Mouse (Mus musculus): ENCODE measurements around the gene Clock. TPM values are rescaled to one million over a fixed set of nuclear protein-coding genes. Genes with fewer than 3 reads are reported as not detected.

Clock gene
- total and polyA plus RNA-seq, 3 experiments: 11.1 to 35.3 (median 29.4) TPM

DNA sequence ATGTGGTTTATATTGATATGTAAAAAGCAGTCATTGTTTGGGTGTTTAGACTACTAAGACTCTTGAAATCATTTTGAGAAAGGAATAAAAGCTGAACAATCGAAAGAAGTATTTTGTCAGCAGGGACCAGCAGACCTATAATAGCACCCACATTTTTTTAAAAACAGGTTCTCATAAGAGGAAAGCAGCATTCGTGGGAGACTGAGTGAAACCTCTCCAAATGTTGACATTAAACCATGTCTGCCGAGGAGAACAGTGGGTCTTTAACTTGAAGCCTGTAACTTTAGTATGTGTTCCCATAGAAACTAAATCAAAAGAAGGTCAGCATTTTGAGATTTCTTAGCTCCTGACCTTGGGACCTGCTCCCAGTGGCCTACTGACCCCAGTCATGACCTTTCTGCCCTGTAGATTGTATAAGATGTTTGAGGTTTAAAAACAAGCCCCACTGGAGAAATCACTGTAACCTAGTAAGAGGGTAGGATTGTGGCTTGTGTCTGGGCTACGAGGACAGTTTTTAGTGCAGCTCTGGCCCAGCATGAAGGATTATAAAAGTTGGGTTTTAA is 140.7 kb downstream of the Clock start:
- intact Hi-C loops (cut with DNase I): no loop called here
- no peak overlapping the region for H3K4me3 ChIP-seq
- TF ChIP-seq CTCF (IDR thresholded peaks at IDR 0.05): no peak
- H3K27me3 ChIP-seq (ENCODE audit: control insufficient read depth, insufficient read depth, low read length): no peaks in the 10 kb centered on the region
- no peak overlapping the region for H3K27ac ChIP-seq
- DNase-seq: no peak
- H3K4me1 ChIP-seq (ENCODE audit: control insufficient read depth, insufficient read depth, low read length): no peaks in the 10 kb centered on the region
- H3K36me3 ChIP-seq (ENCODE audit: control insufficient read depth, insufficient read depth, low read length): no peaks in the 10 kb centered on the region
- 81% methylated on average over 4 of the region's 4 CpGs for WGBS
- no peaks in the 10 kb centered on the region for H3K79me2 ChIP-seq (replicated peaks; ENCODE audit: control insufficient read depth, insufficient read depth, low read length)
- no peak overlapping the region for H3K9ac ChIP-seq (ENCODE audit: low read depth, low read length)

DNA sequence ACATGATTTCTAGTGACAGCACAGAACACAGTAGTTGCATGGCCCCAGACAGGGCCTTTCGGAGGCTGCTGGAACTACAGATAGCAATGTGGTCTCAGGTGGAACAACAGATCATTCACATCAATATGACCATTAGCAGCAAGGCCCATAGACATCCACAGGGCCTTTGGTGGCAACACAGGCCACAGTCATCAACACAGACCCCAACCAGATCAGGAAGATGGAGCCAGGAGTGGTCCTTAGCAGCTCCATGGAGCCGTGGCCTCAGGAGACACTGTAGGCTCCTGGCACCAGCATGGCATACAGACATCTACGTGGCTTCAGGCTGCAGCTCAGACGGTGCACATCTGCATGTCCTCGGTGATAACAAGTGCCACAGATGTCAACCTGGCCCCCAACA is 141.7 kb downstream of the Clock start:
- H3K79me2 ChIP-seq (replicated peaks; ENCODE audit: control insufficient read depth, insufficient read depth, low read length): no peaks in the 10 kb centered on the region
- intact Hi-C loops (cut with DNase I): no loop called here
- 75% methylated on average over 5 of the region's 5 CpGs for WGBS

DNA sequence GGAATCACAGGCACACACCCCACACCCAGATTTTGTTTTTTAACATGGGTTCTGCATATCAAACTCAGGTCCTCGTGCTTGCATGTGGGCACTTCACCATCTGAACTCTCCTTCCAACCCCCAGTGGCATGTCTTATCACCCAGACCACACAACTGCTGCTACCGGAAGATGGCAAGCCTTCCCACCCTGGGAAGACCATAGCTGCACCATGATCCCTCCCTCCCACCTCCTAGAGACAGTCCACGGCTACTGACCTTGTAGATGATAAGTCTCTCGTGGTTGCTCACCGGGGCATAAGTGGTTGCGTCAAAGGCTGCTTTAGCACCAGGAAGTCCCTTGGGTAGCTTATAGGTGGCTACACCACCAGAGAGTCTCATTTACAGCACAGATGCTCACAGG is 143.1 kb downstream of the Clock start:
- Histone ChIP-seq H3K4me1 (ENCODE audit: control insufficient read depth, insufficient read depth, low read length) (no peaks in the 10 kb centered on the region), H3K79me2 (replicated peaks; ENCODE audit: control insufficient read depth, insufficient read depth, low read length) (no peaks in the 10 kb centered on the region), H3K9ac (ENCODE audit: low read depth, low read length) (no peak overlapping the region), H3K4me3 (no peak overlapping the region), H3K27me3 (ENCODE audit: control insufficient read depth, insufficient read depth, low read length) (no peaks in the 10 kb centered on the region), H3K36me3 (ENCODE audit: control insufficient read depth, insufficient read depth, low read length) (no peaks in the 10 kb centered on the region), H3K27ac (no peak overlapping the region)
- no peak for TF ChIP-seq POLR2A (IDR thresholded peaks at IDR 0.05; ENCODE audit: insufficient read depth, low read depth, low read length)
- TF ChIP-seq CTCF (IDR thresholded peaks at IDR 0.05): no peak
- TF ChIP-seq EP300 (IDR thresholded peaks at IDR 0.05; ENCODE audit: insufficient read depth, low read depth, low read length): no peak
- DNase-seq: no peak
- intact Hi-C loops (cut with DNase I): no loop called here
- 89% methylated on average over 6 of the region's 6 CpGs for WGBS

More for the DNA sequence above, 141.7 kb downstream of the Clock start:
- DNase-seq: no peak
- Histone ChIP-seq H3K4me3 (no peak overlapping the region), H3K27me3 (ENCODE audit: control insufficient read depth, insufficient read depth, low read length) (no peaks in the 10 kb centered on the region), H3K27ac (no peak overlapping the region), H3K9ac (ENCODE audit: low read depth, low read length) (no peak overlapping the region), H3K4me1 (ENCODE audit: control insufficient read depth, insufficient read depth, low read length) (no peaks in the 10 kb centered on the region), H3K36me3 (ENCODE audit: control insufficient read depth, insufficient read depth, low read length) (no peaks in the 10 kb centered on the region)
- no peak for TF ChIP-seq CTCF (IDR thresholded peaks at IDR 0.05)
- no peak for TF ChIP-seq EP300 (IDR thresholded peaks at IDR 0.05; ENCODE audit: insufficient read depth, low read depth, low read length)
- TF ChIP-seq POLR2A (IDR thresholded peaks at IDR 0.05; ENCODE audit: insufficient read depth, low read depth, low read length): no peak

DNA sequence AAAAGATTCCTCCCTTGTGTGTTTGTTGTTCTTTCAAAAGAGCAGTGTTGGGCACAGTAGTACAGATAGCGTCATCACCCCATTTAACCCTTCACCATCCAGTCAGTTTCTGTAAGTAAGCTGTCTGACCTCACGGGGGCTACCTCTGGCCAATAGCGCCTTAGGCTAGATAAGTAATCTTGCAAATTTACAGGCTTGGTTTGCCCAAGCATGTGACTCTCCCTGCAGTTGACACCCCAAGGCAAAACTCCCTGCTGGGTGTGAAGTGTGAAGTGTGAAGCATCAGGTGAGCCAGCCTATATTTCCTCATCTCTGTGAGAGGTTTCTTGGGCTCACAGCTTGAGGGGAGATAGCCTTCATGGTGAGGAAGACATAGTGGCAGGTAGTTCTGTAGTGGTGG is 144.5 kb downstream of the Clock start:
- no peak overlapping the region for H3K9ac ChIP-seq (ENCODE audit: low read depth, low read length)
- H3K27me3 ChIP-seq (ENCODE audit: control insufficient read depth, insufficient read depth, low read length): no peaks in the 10 kb centered on the region
- TF ChIP-seq CTCF (IDR thresholded peaks at IDR 0.05): no peak
- no peak for TF ChIP-seq POLR2A (IDR thresholded peaks at IDR 0.05; ENCODE audit: insufficient read depth, low read depth, low read length)
- TF ChIP-seq EP300 (IDR thresholded peaks at IDR 0.05; ENCODE audit: insufficient read depth, low read depth, low read length): no peak
- DNase-seq: no peak
- H3K79me2 ChIP-seq (replicated peaks; ENCODE audit: control insufficient read depth, insufficient read depth, low read length): no peaks in the 10 kb centered on the region
- H3K36me3 ChIP-seq (ENCODE audit: control insufficient read depth, insufficient read depth, low read length): peaks cover 5% of the 10 kb centered on the region; the same call in 1 of the 2 replicates
- no peak overlapping the region for H3K27ac ChIP-seq
- intact Hi-C loops (cut with DNase I): no loop called here
- no peak overlapping the region for H3K4me3 ChIP-seq
- H3K4me1 ChIP-seq (ENCODE audit: control insufficient read depth, insufficient read depth, low read length): no peaks in the 10 kb centered on the region
- 54% methylated on average over 3 of the region's 3 CpGs for WGBS

Other genes with a start within 250 kb of the Clock start
- 10 to 100 TPM in 1 of 2 experiments, 1 to 10 TPM in 1; 8.6 to 10.0 TPM for gene Srd5a3, start 164.5 kb downstream of the Clock start, total RNA-seq (2021)
- 17.0 and 26.1 TPM in 2 replicates for gene Srd5a3, start 164.5 kb downstream of the Clock start, polyA plus RNA-seq (2012; rRNA removed)
- gene Tmem165, start 120.9 kb downstream of the Clock start, total RNA-seq (2021): 10 to 100 TPM; 17.9 to 19.0 TPM
- 21.5 and 25.9 TPM in 2 replicates for gene Tmem165, start 120.9 kb downstream of the Clock start, polyA plus RNA-seq (2012; rRNA removed)
- gene Pdcl2, start 26.4 kb upstream of the Clock start, total RNA-seq (2021): not detected
- gene Pdcl2, start 26.4 kb upstream of the Clock start, polyA plus RNA-seq (2012; rRNA removed): not detected in 2 replicates
- gene Nmu, start 59.0 kb upstream of the Clock start, total RNA-seq (2021): not detected
- gene Nmu, start 59.0 kb upstream of the Clock start, polyA plus RNA-seq (2012; rRNA removed): not detected in 2 replicates
- gene Gm7271, start 179.2 kb upstream of the Clock start, total RNA-seq (2021): not detected
- gene Gm7271, start 179.2 kb upstream of the Clock start, polyA plus RNA-seq (2012; rRNA removed): not detected in 2 replicates
- 10 to 100 TPM; 11.2 to 15.2 TPM for gene Exoc1, start 224.5 kb upstream of the Clock start, total RNA-seq (2021)
- 9.0 and 13.9 TPM in 2 replicates for gene Exoc1, start 224.5 kb upstream of the Clock start, polyA plus RNA-seq (2012; rRNA removed)